Mouse (Mus musculus): ENCODE measurements around the gene Ets1. TPM values are rescaled to one million over a fixed set of nuclear protein-coding genes. Genes with fewer than 3 reads are reported as not detected.

The Ets1 gene
- 76.2 and 80.2 TPM in 2 replicates for polyA plus RNA-seq (2015; fragmentation: Nextera tagmentation; extraction: Ambion mirVana)

DNA sequence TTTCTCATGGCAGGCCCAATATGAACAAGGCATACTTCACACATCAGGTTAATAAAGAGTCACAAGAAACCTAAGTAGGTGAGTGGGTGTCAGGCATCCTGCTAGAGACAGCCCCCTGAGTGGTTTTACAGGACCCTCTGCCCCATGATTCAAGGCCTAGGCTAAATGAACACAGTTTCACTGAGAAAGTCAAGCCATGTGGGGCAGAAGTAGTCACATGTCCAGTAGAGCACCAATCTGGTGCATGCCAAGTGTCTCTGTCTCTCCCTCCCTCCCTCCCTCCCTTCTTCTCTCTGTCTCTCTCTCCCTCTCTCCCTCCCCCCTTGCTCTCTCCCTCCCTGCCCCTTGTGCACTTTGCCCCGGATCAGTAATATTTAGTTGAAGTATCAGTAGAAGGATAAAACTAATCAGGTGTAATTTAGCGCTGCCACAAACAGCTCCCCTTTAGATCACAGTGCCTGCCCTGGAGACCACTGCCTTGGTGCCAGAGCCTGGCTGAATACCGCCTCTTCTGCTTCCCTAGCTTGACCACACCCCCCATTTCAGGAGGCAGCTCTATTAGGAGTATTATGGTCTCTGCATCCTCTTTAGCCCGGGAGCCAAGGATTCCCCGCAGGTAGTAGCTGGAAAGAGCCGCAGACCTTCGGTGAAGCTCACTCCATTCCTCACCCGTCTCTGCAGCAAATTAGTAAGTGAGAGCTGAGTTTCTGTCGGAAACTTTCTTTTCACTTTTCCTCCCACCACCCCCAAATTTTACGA, at the start of gene Ets1:
Ets1 (plus strand) TSS at position 595 of the 759 bp plus-strand sequence.
- no peaks in the 10 kb centered on the region for H3K36me3 ChIP-seq (ENCODE audit: insufficient read depth, low read length)
- WGBS: 2% methylated on average over 10 of the region's 10 CpGs
- H3K9me3 ChIP-seq (ENCODE audit: low read length): no peaks in the 10 kb centered on the region
- H3K9ac ChIP-seq (replicated peaks; ENCODE audit: low read length): peak within 1 kb of the TSS; percentile 49; the same call in 1 of the 2 replicates
- peak within 1 kb of the TSS; percentile 51 for H3K4me2 ChIP-seq (replicated peaks; ENCODE audit: low read depth, low read length)
- H3K27ac ChIP-seq (ENCODE audit: low read length): peak within 1 kb of the TSS; percentile 54; the same call in 1 of the 2 replicates
- no peaks in the 10 kb centered on the region for H3K27me3 ChIP-seq (ENCODE audit: insufficient read depth, low read length)
- ATAC-seq (ENCODE audit: low FRiP score, low TSS enrichment): peak; percentile 89
- peak within 1 kb of the TSS; percentile 42 for H3K4me3 ChIP-seq (ENCODE audit: low read length)
- H3K4me1 ChIP-seq (ENCODE audit: insufficient read depth, low read length): no peaks in the 10 kb centered on the region

DNA sequence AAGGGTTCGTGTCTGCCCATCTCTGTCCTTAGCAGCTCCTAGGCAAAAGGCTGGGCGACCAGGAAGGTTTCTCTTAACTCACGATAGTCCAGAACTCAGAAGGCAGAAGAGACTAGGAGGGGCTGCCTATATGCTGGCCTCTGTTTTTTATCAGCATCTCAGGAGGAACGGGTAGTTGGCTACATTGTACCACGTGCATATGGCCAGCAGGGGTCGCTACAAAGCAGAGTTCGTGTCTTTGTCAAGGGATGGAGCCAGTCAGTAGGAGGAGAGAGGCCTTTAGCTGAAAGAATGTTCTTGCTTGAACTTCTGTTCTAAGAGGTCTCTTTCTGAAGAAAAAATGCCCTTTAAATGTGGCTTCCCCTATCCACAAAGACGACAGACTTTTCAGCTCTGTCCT, 46.1 kb upstream of the Ets1 start:
- peak; percentile 62; the same call in 1 of the 2 replicates for ATAC-seq (ENCODE audit: low FRiP score, low TSS enrichment)
- 4% methylated on average over 8 of the region's 8 CpGs for WGBS

DNA sequence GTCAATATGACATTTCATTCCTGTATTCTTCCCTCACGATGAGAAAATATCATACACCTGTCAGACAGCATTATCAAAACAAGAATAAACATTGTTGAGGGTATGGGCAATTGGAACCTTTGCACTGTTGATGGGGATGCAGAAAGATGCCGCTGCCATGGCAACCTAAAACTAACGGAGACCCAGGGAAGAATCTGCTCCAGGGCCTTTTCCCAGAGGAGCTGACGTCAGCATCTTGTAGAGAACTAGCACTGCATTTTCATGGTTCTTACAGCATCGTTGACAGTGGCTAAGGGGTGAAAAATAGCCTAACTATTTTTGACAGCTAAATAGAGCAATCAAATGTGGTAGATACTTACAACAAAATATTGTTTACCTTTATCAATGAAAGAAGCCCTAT, 45.5 kb upstream of the Ets1 start:
- Histone ChIP-seq H3K36me3 (ENCODE audit: insufficient read depth, low read length) (no peaks in the 10 kb centered on the region), H3K27ac (ENCODE audit: low read length) (no peak overlapping the region), H3K4me3 (ENCODE audit: low read length) (no peak overlapping the region), H3K4me1 (ENCODE audit: insufficient read depth, low read length) (peaks cover 24% of the 10 kb centered on the region), H3K4me2 (replicated peaks; ENCODE audit: low read depth, low read length) (no peak overlapping the region), H3K9ac (replicated peaks; ENCODE audit: low read length) (no peak overlapping the region), H3K9me3 (ENCODE audit: low read length) (no peaks in the 10 kb centered on the region), H3K27me3 (ENCODE audit: insufficient read depth, low read length) (no peaks in the 10 kb centered on the region)
- 81% methylated on average over 5 of the region's 5 CpGs for WGBS
- ATAC-seq (ENCODE audit: low FRiP score, low TSS enrichment): no peak

More for the DNA sequence above, 46.1 kb upstream of the Ets1 start:
- H3K4me1 ChIP-seq (ENCODE audit: insufficient read depth, low read length): peaks cover 18% of the 10 kb centered on the region
- no peak overlapping the region for H3K27ac ChIP-seq (ENCODE audit: low read length)
- H3K27me3 ChIP-seq (ENCODE audit: insufficient read depth, low read length): no peaks in the 10 kb centered on the region
- no peak overlapping the region for H3K4me2 ChIP-seq (replicated peaks; ENCODE audit: low read depth, low read length)
- no peak overlapping the region for H3K4me3 ChIP-seq (ENCODE audit: low read length)
- H3K9me3 ChIP-seq (ENCODE audit: low read length): no peaks in the 10 kb centered on the region
- H3K36me3 ChIP-seq (ENCODE audit: insufficient read depth, low read length): no peaks in the 10 kb centered on the region
- no peak overlapping the region for H3K9ac ChIP-seq (replicated peaks; ENCODE audit: low read length)

DNA sequence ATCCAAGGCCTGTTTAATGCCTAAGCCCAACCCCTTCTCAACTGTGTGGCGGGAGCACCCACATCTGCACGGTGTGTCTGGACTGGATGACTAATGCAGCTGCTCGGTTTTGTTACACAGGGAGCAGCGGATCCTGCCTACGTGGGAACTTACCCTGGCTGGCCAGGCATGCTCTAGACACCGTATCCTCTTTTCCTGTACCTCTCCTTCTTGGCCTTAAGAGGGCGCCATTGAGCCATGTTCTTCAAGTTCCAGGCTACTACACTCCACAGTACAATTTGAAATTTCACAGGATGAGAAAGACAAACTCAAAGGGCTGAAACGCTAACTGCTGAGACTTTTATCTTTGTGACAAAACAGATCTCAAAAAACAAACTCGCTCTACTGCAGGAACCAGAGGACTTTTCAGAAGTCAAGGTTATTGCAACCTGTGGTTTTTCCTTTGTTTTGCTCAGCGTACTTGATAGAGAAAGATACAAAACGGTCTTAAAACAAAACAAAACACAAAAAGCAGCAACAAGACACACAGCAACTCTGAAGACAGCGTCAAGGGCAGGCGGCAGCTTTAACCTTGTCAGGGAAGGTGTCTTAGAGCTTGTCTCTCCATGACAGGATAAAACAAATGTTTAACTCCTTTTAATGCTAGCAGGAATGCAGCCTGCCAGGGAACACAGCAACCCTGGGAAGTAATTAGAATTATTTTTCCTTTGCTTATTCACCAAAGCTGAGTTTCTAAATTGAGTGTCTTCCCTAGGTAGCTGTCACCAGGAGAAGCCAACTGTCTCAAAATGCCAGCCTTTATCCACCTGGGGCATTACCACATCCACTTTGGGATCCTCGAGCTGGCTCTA, 44.1 kb upstream of the Ets1 start:
- peak overlapping the region; percentile 33 for H3K4me2 ChIP-seq (replicated peaks; ENCODE audit: low read depth, low read length)
- H3K9ac ChIP-seq (replicated peaks; ENCODE audit: low read length): peak overlapping the region; percentile 24
- H3K27ac ChIP-seq (ENCODE audit: low read length): peak overlapping the region; percentile 28

DNA sequence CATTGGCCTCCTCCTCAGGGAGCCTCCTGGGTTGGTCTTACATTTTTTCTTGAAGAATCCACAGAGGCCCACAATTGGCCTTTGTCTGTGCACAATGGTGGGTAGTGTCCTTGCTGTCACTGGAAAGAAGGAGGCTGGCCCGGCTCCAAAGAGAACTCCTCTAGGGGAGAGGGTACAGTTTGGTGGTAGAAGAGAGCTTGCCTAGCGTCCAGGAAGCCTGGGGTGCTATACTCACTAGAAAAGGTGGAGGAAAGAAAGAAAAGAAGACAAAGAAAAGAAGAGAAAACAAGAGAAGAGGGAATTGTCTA, 43.5 kb upstream of the Ets1 start:
- Histone ChIP-seq H3K27ac (ENCODE audit: low read length) (0 out of 2 replicates have a peak overlapping the region, but pooled peaks have one; percentile 28), H3K9ac (replicated peaks; ENCODE audit: low read length) (0 out of 2 replicates have a peak overlapping the region, but pooled peaks have one; percentile 24), H3K4me1 (ENCODE audit: insufficient read depth, low read length) (peaks cover 24% of the 10 kb centered on the region), H3K36me3 (ENCODE audit: insufficient read depth, low read length) (no peaks in the 10 kb centered on the region), H3K9me3 (ENCODE audit: low read length) (no peaks in the 10 kb centered on the region), H3K27me3 (ENCODE audit: insufficient read depth, low read length) (no peaks in the 10 kb centered on the region), H3K4me3 (ENCODE audit: low read length) (no peak overlapping the region), H3K4me2 (replicated peaks; ENCODE audit: low read depth, low read length) (no peak overlapping the region)
- no peak for ATAC-seq (ENCODE audit: low FRiP score, low TSS enrichment)
- WGBS: 64% methylated on average over 2 of the region's 2 CpGs

More for the DNA sequence above, 44.1 kb upstream of the Ets1 start:
- 13% methylated on average over 14 of the region's 14 CpGs for WGBS
- peak; percentile 79 for ATAC-seq (ENCODE audit: low FRiP score, low TSS enrichment)
- Histone ChIP-seq H3K4me3 (ENCODE audit: low read length) (peak overlapping the region; percentile 12; the same call in 1 of the 2 replicates), H3K9me3 (ENCODE audit: low read length) (no peaks in the 10 kb centered on the region), H3K27me3 (ENCODE audit: insufficient read depth, low read length) (no peaks in the 10 kb centered on the region), H3K36me3 (ENCODE audit: insufficient read depth, low read length) (no peaks in the 10 kb centered on the region), H3K4me1 (ENCODE audit: insufficient read depth, low read length) (peaks cover 24% of the 10 kb centered on the region)

DNA sequence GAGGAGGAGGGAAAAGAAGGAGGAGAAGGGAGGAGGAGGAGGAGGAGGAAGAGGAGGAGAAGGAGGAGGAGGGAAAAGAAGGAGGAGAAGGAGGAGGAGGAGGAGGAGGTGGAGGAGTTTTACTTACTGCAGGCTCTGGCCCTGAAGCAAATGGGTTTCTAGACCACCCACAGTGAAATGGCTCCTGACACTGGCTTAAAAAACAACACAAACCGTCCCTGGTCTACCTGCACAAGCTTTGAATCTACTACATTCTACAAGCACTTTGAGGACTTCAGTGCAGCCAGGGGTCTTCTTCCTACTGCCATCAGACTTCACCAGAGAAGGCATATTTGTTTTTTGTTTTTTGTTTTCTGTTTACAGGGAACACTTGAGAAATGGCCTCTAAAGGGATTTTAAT, 42.2 kb upstream of the Ets1 start:
- peaks cover 24% of the 10 kb centered on the region for H3K4me1 ChIP-seq (ENCODE audit: insufficient read depth, low read length)
- no peak overlapping the region for H3K4me2 ChIP-seq (replicated peaks; ENCODE audit: low read depth, low read length)
- 10% methylated on average over 1 of the region's 1 CpGs for WGBS
- H3K27ac ChIP-seq (ENCODE audit: low read length): no peak overlapping the region
- ATAC-seq (ENCODE audit: low FRiP score, low TSS enrichment): no peak
- no peaks in the 10 kb centered on the region for H3K27me3 ChIP-seq (ENCODE audit: insufficient read depth, low read length)
- no peaks in the 10 kb centered on the region for H3K9me3 ChIP-seq (ENCODE audit: low read length)
- no peak overlapping the region for H3K9ac ChIP-seq (replicated peaks; ENCODE audit: low read length)
- no peak overlapping the region for H3K4me3 ChIP-seq (ENCODE audit: low read length)
- H3K36me3 ChIP-seq (ENCODE audit: insufficient read depth, low read length): no peaks in the 10 kb centered on the region

DNA sequence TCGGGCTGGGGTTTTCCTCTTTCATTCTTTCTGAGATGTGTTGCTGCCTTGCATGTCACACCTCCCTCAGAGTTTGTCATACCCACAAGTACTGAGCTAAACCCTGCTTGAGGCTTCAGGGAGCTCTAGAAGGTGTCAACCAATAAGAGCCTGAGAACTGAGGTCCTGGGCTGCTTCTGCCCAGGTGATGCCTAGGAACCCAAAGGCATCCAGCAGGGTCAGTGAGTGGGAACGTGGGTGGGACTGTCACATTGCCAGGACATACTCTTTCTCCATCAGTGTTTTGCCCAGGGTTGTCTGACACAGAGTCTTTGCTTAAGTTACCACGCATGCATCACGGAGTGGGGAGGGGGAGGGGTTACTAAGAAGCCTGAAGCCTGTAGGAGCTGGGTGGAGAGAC, 41.7 kb upstream of the Ets1 start:
- H3K36me3 ChIP-seq (ENCODE audit: insufficient read depth, low read length): no peaks in the 10 kb centered on the region
- H3K9me3 ChIP-seq (ENCODE audit: low read length): no peaks in the 10 kb centered on the region
- 40% methylated on average over 4 of the region's 4 CpGs for WGBS
- ATAC-seq (ENCODE audit: low FRiP score, low TSS enrichment): no peak
- no peak overlapping the region for H3K9ac ChIP-seq (replicated peaks; ENCODE audit: low read length)
- H3K27ac ChIP-seq (ENCODE audit: low read length): no peak overlapping the region
- no peak overlapping the region for H3K4me3 ChIP-seq (ENCODE audit: low read length)
- no peak overlapping the region for H3K4me2 ChIP-seq (replicated peaks; ENCODE audit: low read depth, low read length)
- peaks cover 24% of the 10 kb centered on the region for H3K4me1 ChIP-seq (ENCODE audit: insufficient read depth, low read length)
- H3K27me3 ChIP-seq (ENCODE audit: insufficient read depth, low read length): no peaks in the 10 kb centered on the region

DNA sequence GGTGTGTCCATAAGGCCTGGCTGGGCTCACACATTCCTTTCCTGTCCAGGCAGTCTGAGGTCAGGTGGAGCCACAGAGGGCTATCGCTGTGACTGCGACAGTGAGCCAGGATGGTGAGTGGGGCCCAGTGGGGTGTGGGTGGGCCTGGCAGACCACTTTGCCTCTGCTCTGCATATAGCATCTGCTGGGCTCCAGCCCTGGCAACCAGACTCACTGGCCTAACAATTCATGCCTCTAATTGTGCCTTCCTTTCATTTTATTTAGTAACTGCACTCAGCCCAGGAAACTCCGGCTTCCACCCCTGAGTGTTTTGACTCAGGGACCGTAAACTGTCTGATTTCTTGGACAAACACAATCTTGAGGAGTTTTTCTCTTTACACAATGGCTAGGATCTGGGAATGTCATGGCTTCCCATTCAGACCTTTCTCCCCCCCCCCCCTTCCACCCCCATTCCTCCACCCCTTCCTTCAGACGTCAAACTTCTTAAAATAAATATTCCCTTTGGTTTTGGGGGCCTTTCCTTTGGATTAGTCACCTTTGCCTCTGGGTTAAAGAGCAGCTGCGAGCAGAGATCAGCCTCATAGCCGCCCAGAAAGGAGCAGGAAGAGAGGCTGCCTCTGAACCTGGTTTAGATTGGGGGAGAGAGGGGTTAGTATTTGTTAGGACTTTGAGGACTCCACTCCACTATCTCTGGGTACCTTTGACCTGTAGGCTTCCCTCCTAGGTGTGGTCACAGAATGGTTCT, 40.8 kb upstream of the Ets1 start:
- peaks cover 21% of the 10 kb centered on the region for H3K4me1 ChIP-seq (ENCODE audit: insufficient read depth, low read length)
- H3K9ac ChIP-seq (replicated peaks; ENCODE audit: low read length): no peak overlapping the region
- H3K27ac ChIP-seq (ENCODE audit: low read length): peak overlapping the region; percentile 45; the same call in 1 of the 2 replicates
- no peak overlapping the region for H3K4me2 ChIP-seq (replicated peaks; ENCODE audit: low read depth, low read length)
- H3K27me3 ChIP-seq (ENCODE audit: insufficient read depth, low read length): no peaks in the 10 kb centered on the region
- no peaks in the 10 kb centered on the region for H3K9me3 ChIP-seq (ENCODE audit: low read length)
- no peak overlapping the region for H3K4me3 ChIP-seq (ENCODE audit: low read length)
- ATAC-seq (ENCODE audit: low FRiP score, low TSS enrichment): peak; percentile 32; the same call in 1 of the 2 replicates
- WGBS: 50% methylated on average over 7 of the region's 7 CpGs
- no peaks in the 10 kb centered on the region for H3K36me3 ChIP-seq (ENCODE audit: insufficient read depth, low read length)

DNA sequence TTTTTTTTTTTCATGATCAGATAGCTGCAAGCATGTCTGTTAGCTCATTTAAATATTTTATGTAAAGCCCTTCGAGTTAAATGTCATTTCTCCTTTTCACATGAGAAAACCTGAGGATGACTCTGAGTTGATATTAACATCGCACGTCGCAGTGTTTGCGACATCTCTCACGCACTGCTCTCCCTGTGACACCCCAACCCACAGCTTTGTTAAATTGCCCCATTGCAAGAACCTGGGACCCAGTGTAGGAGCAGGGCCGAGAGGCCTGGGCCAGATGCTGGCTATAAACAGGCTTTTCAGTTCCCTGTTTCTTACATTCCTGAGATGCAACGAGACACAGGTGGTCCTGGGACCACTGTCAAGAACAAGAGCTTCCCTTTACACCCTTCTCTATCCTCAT, 39.7 kb upstream of the Ets1 start:
- no peak overlapping the region for H3K4me2 ChIP-seq (replicated peaks; ENCODE audit: low read depth, low read length)
- no peak overlapping the region for H3K4me3 ChIP-seq (ENCODE audit: low read length)
- H3K36me3 ChIP-seq (ENCODE audit: insufficient read depth, low read length): no peaks in the 10 kb centered on the region
- H3K9ac ChIP-seq (replicated peaks; ENCODE audit: low read length): no peak overlapping the region
- no peaks in the 10 kb centered on the region for H3K27me3 ChIP-seq (ENCODE audit: insufficient read depth, low read length)
- H3K4me1 ChIP-seq (ENCODE audit: insufficient read depth, low read length): peaks cover 21% of the 10 kb centered on the region
- no peak overlapping the region for H3K27ac ChIP-seq (ENCODE audit: low read length)
- no peaks in the 10 kb centered on the region for H3K9me3 ChIP-seq (ENCODE audit: low read length)
- 79% methylated on average over 8 of the region's 8 CpGs for WGBS
- no peak for ATAC-seq (ENCODE audit: low FRiP score, low TSS enrichment)
